Mouse (Mus musculus) Muller cell, postnatal 12 days (primary cell): ENCODE measurements at regions not wholly inside any gene's neighbourhood (a gene's known extent, or its start where the extent isn't known, plus 50 kb on each side); places are given as distances from the start of the nearest gene placed in this dataset.

Source experiments
- DNase-seq: peaks from one replicate; pipeline ENCODE4 v3.0.0-alpha.2; 2015; ENCODE audit errors: inconsistent ontology term

DNA sequence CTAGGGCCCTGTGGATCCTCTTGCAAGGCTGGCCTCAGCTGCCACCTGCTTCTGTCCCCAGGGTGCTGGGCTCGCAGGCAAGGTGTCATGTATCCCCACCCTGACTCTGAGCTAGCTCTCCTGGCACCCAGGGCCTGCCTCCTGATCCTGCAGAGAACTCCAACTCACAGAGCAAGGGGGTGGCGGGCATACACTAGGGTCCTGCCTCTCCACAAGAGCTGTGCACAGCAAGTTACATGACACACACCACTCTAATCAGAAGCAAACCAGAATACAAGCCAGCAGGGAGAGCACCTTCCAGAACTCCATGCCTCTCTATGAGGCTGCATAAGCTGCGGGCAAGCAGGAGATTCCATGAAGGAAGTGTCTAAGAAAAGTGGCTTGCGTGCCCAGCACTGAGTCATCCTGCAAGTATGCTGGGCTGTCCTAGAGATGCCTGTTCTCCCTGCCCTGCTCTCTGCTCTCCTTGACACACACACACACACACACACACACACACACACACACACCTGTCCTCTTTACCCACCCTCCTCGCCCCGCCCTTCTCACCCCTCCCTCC lies 208.8 kb upstream of the Arid1b start:
- peak; percentile 65 for DNase-seq

DNA sequence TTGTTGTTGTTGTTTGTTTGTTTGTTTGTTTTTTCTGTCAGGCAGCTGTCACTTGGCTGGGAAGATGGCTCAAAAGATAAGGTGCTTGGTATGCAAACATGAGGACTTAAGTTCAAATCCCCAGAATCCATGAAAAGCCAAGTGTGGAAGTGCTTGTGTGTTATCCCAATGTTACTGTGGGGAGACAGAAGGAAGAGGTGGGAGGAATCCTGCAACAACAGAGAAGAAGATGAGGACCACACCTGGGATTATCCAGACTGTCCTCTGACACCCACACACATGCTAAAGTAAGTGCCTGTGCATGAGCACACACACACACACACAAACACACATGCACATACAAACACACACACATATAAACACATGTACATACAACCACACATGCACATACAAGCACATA lies 207.6 kb upstream of the Arid1b start:
- DNase-seq: no peak

DNA sequence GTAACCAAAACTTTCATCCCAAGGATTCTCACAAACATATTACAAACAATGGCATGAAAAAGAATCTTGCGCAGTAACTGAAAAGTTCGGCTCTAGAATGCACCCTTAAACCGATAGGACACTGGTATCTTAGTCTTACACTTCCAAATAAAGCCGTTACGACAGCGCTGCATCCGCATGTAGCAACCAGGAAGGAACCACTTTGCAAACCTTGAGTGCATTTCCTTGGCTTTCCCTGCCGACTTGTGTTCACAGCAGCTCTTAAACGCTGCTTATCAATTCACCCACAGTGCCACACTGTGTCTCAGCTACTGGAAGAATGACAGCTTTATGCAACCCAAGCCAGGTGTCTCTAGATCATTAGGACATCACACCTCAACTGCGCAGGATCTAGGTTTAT lies 202.3 kb upstream of the Arid1b start:
- no peak for DNase-seq

DNA sequence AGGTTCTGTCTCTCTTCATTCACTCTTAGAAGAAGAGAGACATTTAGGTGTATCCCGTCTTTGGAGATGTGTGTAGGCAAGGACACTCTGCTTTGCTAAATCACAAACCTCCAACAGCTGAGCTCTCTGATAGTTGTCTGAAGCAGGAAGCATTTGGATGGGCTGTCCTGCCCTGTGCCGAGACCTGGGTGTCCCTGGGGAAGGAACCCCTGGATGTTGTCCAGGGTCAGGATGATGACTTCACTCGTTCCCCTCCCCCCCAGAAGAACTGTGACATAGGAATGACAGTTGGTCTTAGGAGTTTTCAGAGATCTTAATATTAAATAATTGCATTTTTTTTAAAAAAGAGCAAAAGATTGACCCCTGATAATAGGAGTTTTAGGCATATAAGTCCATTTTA lies 197.9 kb upstream of the Arid1b start:
- DNase-seq: no peak

DNA sequence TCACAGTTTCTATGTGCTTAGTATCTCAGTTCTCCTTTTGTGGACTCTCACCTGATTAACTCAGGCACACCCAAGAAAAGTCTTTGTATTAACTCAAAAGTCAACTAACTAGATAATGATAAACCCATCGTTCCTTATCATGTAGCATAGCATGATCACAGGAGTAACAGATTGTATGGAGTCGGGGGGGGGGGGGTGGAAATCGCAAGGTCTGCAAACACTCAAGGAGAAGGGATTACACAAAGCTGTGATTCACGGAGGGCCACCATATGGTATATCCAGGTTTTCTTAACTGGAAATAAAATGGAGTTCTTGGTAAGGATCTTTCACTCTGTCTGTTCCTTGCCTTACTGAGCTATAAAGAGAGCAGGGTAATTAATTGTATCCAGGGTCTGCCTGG lies 190.1 kb upstream of the Arid1b start:
- no peak for DNase-seq

DNA sequence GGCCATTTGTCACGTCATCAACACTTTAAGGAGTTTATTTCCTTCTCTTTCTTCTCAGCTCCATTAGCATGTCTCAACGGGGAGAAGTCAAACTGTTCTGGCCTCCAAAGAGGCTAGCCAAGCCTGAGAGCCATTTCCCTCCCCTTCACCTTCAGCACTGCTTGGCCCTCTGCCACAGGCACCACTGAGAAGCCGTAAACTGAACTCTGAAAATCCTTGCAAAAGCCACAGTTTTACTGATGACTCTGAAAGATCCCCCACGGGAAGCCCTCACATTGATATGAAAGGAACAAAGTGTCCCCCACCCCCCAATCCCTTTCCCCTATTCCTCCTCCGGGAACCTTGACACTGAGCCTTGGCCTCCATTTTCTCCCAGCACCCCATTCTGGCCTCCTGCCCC lies 188.1 kb upstream of the Arid1b start:
- DNase-seq: no peak

DNA sequence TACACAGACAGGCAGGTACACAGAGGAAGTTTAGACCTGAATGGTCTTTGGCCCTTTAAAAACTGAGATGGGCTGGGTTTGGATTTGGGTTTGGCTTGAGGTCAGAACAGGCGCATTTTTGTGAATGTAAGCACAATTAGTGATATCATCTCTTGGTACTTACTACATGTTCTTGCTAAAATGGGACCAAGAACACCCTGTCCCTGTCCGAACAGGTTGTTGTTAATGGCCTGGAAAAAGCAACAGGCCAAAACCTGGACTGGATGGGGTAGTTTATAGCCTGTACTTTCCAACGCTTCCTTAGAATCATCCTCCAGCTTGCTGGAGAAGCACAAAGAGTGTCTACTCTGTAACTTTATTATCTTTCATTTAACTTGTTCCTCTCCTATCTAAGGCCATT lies 185.2 kb upstream of the Arid1b start:
- DNase-seq: no peak

DNA sequence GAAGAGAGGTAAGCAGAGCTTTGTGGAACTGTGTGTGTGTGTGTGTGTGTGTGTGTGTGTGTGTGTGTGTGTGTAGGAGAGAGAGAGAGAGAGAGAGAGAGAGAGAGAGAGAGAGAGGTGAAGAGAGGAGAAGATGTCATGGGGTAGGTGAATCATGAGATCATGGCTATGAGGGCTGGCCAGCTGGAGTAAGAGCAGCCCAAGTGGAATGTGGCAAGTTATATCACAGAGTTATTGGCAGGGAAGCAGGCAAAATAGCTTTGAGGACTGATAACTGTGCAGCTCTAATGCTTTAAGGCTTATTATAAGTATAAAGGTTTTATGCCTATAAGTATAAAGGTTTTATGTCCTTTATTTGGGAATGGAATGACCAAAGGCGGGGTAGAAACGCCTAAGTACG lies 180.9 kb upstream of the Arid1b start:
- DNase-seq: no peak

DNA sequence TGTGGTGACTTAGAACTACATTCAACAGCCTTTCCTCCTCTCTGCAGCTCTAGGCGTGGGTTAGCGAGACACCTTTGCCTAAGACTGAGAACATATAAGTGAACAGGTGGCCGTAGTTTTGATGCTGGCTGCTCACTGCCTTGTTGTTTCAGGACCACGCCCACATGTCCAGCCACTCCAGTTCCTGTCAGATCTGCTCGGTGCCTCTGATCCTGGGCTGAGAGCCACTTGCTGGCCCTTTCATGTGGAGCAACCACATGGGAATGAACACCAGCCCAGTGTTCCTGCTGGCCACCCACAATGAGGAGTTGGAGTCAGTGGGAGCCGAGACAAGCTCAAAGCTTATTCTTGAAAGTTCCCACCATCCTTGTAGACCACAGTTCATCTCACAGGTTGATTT lies 180.5 kb upstream of the Arid1b start:
- no peak for DNase-seq

DNA sequence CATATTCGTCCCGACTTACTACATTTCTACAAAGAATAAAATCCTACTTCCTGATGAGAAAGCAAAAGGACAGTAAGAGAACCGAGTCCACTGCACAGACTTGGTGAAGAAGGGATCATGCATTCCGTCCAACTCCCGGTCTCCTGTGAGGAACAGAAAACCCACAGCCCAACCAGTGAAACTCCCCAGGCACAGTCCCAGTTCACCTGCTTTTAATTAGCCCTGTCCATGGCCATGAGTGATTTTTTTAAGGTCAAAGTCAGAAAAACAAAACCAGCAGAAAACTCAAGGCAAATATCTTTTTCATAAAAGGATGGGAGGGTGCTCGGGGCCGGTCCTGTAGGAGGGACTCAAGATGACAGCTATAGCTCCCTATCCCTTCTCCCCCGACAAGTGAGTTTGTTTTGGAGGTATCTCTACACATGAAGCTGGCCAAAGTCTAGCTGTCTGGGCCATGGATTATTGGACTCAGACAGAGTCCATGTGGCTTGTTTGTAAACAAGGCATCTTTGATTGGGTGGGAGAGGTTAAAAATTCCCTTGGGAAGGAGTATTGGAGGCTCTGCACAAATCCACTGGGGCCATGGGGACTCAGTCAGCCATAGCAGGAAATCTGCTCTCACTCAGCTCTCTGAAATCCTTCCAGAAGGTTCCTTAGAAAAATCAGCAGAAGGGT lies 168.8 kb upstream of the Arid1b start:
- no peak for DNase-seq

DNA sequence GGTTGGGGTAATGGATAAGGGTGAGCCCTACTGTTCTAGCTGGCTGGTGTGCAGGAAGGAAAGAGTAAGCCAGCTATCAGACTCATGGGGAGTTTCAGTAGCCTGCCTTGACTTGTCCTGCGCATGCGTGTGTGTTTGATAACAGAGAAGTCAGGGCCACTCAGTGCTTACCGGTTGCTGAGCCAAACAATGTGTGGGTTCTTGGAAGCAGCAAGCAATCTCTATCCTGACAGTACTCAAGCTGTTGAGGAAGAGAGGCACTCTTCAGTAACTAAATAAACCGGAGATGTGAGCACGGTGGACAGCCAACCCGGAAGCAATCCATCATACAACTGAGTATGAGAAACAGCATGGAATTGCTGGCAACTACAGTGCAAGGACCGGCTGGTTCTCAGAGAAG lies 160.1 kb upstream of the Arid1b start:
- no peak for DNase-seq

DNA sequence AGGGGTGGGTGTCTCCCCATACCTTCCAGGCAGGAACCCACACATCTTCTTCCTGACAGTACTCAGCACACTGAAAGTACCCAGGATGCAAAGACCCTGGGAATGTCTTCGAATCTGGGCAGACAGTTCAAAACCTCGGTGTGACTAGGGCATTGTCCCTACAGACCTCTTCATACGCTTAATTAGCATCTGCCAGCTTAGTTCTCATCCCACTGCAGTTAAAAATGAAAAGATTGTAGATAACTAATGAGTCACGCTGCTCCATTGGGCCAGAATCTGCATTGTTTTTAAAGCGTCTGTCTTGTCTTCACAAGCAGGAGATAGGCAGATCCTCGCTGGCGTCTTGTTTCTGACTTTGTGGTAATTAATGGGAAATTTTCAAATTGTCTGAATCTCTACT lies 159.6 kb upstream of the Arid1b start:
- DNase-seq: peak; percentile 88

DNA sequence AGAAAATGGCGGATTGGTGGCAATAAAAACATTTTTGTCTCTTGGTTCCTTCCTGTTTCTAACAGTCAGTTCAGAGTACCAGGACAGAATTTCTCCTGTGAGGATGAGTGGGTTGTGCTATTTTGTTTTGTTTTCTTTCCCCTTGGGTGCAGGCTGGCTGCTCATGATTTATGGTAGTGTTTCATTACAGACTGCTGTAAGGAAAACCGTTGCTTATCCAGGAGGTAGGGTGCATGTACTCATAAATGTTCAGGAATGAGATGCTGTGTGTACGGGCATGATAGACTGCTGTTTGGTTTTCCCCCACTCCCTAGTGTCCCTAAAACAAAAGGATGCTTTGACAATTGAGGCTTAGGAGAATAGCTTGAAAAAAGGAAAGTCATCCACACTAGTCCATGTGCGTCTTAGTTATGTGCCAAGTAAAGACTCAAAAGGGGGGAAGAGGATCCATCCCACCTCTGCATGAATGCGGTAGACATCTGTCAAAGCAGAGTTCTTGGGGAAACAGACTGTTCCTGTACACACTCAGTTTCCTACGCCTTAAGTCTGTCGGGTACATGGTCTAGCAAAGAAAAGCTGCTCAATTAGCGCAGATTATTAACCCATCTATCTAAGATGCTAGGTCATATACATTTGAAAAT lies 158.9 kb upstream of the Arid1b start:
- DNase-seq: no peak

DNA sequence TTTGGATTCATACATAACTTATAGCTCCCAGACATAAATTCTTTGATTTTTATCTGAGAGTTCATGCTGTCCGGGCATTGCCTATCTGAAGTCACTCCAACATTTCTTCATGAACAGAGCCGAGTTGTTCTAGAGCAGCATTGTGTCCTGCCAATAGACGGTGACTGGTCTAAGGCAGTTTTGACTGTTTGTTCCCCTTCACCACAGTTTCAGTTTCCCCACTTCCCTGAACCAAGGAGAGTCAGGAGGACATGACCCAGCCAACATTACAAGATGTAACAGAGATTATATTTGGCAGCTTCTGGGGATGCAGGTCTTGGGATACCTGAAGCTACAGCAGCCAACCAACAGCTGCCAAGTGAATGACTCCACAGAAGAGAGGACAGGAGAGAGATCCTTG lies 154.0 kb upstream of the Arid1b start:
- DNase-seq: no peak

DNA sequence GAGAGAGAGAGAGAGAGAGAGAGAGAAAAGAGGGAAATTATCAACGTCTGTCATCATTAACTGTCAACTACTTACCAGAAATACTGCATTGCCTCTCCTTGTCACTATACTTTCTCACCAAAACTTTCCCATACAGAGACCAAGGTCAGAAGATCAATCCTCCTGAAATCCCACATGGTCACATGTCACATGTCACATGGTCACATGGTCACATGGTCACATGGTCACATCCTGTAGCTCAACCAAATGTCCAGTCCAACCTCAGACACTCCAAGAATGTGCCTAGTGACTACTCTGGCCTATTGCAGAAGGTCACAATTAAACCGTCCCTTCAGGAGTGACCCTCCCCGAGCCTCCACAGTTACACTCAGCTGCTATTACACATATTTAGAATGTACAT lies 135.8 kb upstream of the Arid1b start:
- DNase-seq: no peak

DNA sequence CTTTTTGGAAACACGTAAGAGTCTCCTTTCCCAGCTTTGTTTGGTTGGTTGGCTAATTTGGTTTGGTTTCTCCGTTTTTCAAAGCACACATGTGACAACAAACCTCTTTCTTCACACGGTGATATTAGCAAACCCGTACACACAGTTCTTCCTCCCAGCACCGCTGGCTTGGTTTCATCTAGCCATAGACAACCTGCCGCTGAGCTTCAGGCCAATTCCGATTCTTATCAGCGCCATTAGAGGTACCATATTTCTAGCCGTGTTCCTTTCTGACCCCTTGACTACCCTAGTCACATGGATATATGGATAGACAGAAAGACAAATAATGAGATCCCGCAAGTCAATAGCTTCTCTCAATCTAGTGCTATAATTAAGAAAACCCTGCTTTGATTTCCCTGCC lies 129.2 kb upstream of the Arid1b start:
- DNase-seq: no peak

DNA sequence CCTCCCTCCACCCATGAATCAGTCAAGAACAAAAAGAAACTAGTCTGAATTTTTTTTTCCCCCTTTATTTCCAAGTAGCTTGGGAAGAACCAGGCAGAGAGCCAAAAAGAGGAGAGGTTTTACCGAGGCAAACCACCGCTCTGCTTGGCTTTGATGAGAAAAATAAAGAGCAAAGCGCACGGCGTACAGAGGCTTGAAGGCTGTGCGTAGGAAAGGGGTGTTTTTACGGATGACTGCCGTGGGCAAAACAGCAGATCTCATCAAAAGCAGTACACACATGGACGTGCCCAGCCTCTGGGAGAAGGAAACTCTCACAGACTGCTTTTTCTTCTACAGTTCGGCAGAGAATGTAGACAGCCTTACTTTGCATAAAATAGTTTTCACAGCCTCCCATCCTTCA lies 128.5 kb upstream of the Arid1b start:
- DNase-seq: peak; percentile 50

DNA sequence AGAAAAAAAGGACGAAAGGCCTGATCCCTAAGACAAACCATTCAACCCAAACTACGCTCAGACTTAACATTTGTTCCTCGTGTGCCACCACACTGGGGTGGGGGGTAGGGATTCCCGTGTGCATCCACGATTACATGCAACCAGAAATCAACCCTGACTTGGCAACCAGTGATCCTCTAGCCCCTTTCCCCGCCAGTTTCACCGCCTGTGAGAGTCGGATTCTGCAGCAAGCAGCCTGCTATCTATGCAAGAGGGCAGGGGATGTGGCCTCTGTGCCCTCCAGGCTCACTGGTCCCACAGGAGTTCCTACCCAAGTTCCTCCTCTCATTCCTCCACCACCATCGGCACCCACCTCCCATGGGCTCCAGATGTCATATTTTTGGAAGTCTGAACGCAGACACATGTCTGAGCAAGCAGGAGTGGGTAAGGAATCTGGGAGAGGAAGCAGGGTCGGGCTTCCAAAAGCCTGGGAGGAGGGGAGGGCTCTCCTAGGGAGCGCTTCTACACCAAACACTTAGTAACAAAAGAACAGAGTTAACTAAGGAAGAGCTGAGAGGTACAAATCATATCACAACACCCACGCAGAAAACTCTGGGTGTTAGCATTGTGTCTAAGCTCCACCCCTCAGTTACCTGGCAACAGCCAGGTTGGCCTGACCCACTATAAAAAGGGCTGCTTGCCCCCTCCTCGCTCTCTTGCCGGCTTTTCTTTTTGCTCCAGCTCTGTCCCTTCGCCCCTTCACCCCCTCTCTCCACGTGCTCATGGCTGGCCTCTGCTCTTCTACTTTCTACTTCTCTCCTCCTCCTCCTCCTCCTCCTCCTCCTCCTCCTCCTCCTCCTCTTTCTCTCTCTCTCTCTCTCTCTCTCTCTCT lies 127.9 kb upstream of the Arid1b start:
- DNase-seq: peak; percentile 5

DNA sequence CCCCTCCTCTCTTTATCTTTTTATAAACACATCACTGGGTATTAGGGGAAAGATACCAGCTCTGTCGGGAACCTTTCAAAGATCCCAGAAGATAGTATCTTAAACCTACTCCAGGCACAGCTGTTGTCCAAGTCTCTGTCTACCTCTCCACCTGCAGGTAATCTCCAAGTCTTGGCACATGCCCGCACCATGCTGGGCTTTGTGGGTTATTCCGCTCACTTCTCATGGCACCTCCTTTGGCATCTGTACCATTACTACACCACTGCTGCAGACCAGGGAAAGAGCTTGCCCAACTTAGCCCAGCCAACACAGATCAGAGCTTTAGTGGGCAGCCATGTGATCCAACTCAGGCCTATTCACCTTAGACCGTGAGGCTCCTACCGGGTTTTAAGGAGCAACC lies 127.0 kb upstream of the Arid1b start:
- no peak for DNase-seq

DNA sequence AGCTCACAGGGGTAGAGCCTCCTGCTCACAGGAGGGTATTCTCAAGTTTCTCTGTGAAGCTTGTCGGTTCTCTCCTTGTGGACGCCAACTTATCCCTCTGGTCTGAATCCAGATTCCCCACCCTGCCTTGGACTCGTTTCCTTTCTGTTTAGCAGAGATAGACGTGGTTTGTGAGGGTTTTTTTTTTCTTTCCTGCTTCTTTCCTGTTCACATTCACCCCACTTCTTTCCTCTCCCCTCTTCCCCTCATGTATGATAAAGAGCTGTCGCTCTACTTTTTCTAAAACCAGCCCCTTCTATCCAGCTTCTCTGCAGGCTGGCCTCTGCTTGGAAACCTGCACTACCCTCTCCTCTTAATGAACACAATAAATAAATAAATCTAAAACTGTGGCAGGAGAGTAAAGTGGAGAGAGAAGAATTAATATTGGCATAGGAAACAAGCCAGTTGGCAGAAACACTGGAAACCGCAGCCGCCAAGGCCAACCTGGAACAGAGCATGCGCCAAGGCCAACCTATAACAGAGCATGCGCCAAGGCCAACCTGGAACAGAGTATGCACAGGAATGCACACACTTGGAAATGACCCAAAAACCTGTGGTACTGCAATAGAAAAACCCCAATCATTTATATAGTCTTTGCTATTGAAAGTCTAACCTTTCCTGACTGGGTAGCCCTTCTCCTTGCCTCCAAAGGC lies 126.2 kb upstream of the Arid1b start:
- peak; percentile 6 for DNase-seq

DNA sequence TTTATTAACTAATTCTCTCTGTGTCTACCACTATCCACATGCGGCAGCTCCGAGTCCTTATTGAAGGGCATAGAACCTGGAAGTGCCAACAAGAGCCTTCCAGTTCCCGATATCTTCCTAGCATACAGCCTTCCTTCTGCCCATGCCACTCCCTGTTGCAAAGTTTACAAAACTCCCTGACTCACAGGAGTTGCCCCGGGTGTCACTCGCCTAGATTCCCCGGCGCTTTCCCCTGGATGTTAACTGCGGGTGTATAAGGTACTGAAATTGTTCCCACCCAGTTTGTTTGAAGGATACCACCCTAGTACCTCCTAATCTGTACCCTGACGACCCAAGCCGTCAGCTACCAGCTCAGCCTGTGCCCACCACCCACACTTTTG lies 125.7 kb upstream of the Arid1b start:
- DNase-seq: no peak

DNA sequence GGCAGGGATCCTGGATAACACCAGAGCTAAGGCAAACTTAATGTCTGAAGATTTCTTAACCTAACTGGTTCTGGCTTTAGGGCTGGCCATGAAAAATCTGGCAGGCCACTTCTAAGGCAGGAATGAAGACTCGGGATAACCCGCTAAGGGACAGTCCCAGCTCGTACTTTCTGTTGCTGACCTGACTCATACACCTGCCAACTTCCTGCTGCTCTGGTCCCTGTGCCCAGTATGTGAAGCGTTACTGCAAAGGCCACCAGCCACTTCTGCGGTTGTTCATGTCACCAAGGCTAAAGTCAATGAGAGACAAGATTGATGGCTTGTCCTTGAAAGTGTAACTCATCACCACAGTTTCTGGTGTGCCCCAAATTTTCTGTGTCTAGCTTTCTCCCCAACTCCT lies 125.3 kb upstream of the Arid1b start:
- no peak for DNase-seq
